Mouse (Mus musculus) lung, embryonic 15.5 days (tissue): ENCODE results near the gene Hsf2bp. TPM values are rescaled to one million over a fixed set of nuclear protein-coding genes. Genes with fewer than 3 reads are reported as not detected.

Experiments used
- ATAC-seq: fragments of 200-750 bp; cut with Nextera tagmentation; 2 replicates; pipeline ENCODE4 v1.8.0; 2017; ENCODE audit warnings: moderate number of reproducible peaks, borderline replicate concordance; ENCODE audit not compliant: low FRiP score, low TSS enrichment; ENCODE audit errors: extremely low read depth
- H3K27ac ChIP-seq: fragments of 300-500 bp; sonication (generic); 2 replicates; pipeline ENCODE4 v1.5.1; 2015; ENCODE audit warnings: moderate library complexity, mild to moderate bottlenecking, inconsistent platforms
- H3K27me3 ChIP-seq: fragments of 300-500 bp; sonication (generic); 2 replicates; pipeline ENCODE4 v1.6.1; 2015; ENCODE audit warnings: inconsistent platforms
- H3K36me3 ChIP-seq: fragments of 300-500 bp; sonication (generic); 2 replicates; pipeline ENCODE4 v1.6.1; 2015; ENCODE audit warnings: inconsistent platforms
- H3K4me1 ChIP-seq: fragments of 300-500 bp; sonication (generic); 2 replicates; pipeline ENCODE4 v1.6.1; 2015; ENCODE audit warnings: inconsistent platforms
- H3K4me2 ChIP-seq: fragments of 300-500 bp; sonication (generic); 2 replicates; pipeline ENCODE4 v1.6.1; 2015; ENCODE audit warnings: inconsistent platforms, mild to moderate bottlenecking, moderate library complexity
- H3K4me3 ChIP-seq: fragments of 300-500 bp; sonication (generic); 2 replicates; pipeline ENCODE4 v1.5.1; 2015; ENCODE audit warnings: mild to moderate bottlenecking, inconsistent platforms
- H3K9ac ChIP-seq: fragments of 300-500 bp; sonication (generic); 2 replicates; pipeline ENCODE4 v1.6.1; 2015; ENCODE audit warnings: inconsistent platforms
- H3K9me3 ChIP-seq: fragments of 300-500 bp; sonication (generic); 2 replicates; pipeline ENCODE4 v1.6.1; 2016; ENCODE audit warnings: inconsistent platforms
- WGBS: fragments of 180-500 bp; shearing (Covaris S2); methylation state at CpG from one replicate; pipeline ENCODE4 v1.1.7; 2015; 5-methylcytosine and 5-hydroxymethylcytosine counted together
- polyA plus RNA-seq: library from polyadenylated mRNA; unstranded; fragments of >200 nt; fragmentation: Nextera tagmentation; extraction: Ambion mirVana; gene quantifications from 2 replicates; pipeline ENCODE4 v1.2.1, GENCODE M21; 2015

The Hsf2bp gene
- polyA plus RNA-seq, 1 experiment from 2014 or later = 0.55 TPM

GRCm38 (mm10) chr17:32057843-32058242, 21.7 kb upstream of the Hsf2bp start:
- no peak overlapping the region for H3K4me3 ChIP-seq
- H3K9ac ChIP-seq = no peak overlapping the region
- no peak overlapping the region for H3K27ac ChIP-seq
- no peaks in the 10 kb centered on the region for H3K9me3 ChIP-seq
- H3K27me3 ChIP-seq = no peaks in the 10 kb centered on the region
- peaks cover 87% of the 10 kb centered on the region for H3K36me3 ChIP-seq
- no peaks in the 10 kb centered on the region for H3K4me1 ChIP-seq
- H3K4me2 ChIP-seq = no peak overlapping the region
- ATAC-seq = no peak
- WGBS = 92% methylated on average over 2 of the region's 2 CpGs

GRCm38 (mm10) chr17:32053677-32054076, 17.5 kb upstream of the Hsf2bp start:
- Histone ChIP-seq H3K9me3 (no peaks in the 10 kb centered on the region), H3K27me3 (no peaks in the 10 kb centered on the region), H3K4me3 (no peak overlapping the region), H3K4me2 (no peak overlapping the region), H3K9ac (no peak overlapping the region), H3K27ac (no peak overlapping the region), H3K4me1 (no peaks in the 10 kb centered on the region; the same call in 1 of the 2 replicates), H3K36me3 (peaks cover 84% of the 10 kb centered on the region)
- WGBS = 80% methylated on average over 5 of the region's 5 CpGs
- ATAC-seq = no peak

DNA sequence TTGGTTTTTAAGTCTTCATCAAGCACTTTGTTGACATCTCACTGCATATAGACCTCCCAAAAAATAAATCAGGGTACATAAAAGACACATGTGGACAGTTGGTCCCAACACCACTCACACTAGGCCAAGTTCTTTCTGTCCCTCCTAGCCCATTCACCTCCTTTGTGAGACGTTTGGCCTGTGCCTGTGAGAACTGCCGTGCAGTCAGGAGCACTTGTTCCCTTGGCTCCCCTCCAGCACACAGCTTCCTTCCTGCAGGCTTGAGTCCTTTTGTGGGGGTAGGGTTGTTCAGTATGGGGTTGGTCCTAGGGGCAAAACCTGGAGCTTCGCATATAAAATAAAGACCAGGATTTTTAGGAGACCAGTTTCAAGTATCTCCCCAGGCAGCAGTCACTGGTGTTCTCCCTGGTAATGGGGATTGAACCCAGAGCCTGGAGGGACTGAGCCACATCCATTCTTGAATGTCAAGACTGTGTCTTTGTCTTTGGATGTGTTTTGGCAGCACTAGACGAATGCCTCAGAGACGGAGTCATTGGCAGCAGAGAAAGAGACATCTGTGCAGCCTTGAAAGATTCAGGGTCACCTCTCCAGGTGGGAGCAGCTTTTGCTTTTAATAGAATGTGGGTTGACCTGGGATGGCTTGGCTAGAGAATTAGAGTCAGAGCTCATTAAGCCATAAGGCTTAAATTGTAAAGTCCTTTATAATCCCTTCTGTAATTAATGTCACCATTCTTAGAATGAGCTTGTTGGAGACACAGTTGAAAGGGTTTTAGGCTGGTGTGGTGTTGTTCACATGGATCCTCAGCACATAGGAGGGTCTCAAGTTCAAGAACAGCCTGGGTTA, 16.3 kb upstream of the Hsf2bp start:
- Histone ChIP-seq H3K9ac (no peak overlapping the region), H3K4me2 (no peak overlapping the region), H3K4me3 (no peak overlapping the region), H3K36me3 (peaks cover 84% of the 10 kb centered on the region), H3K4me1 (no peaks in the 10 kb centered on the region; the same call in 1 of the 2 replicates), H3K27me3 (no peaks in the 10 kb centered on the region), H3K9me3 (no peaks in the 10 kb centered on the region), H3K27ac (no peak overlapping the region)
- no peak for ATAC-seq
- WGBS = 60% methylated on average over 5 of the region's 5 CpGs

GRCm38 (mm10) chr17:32050609-32051008, 14.5 kb upstream of the Hsf2bp start:
- Histone ChIP-seq H3K9me3 (no peaks in the 10 kb centered on the region), H3K4me3 (no peak overlapping the region), H3K4me1 (no peaks in the 10 kb centered on the region; the same call in 1 of the 2 replicates), H3K36me3 (peaks cover 79% of the 10 kb centered on the region), H3K27ac (no peak overlapping the region), H3K4me2 (no peak overlapping the region), H3K27me3 (no peaks in the 10 kb centered on the region), H3K9ac (no peak overlapping the region)
- no peak for ATAC-seq
- WGBS = 80% methylated on average over 6 of the region's 6 CpGs

DNA sequence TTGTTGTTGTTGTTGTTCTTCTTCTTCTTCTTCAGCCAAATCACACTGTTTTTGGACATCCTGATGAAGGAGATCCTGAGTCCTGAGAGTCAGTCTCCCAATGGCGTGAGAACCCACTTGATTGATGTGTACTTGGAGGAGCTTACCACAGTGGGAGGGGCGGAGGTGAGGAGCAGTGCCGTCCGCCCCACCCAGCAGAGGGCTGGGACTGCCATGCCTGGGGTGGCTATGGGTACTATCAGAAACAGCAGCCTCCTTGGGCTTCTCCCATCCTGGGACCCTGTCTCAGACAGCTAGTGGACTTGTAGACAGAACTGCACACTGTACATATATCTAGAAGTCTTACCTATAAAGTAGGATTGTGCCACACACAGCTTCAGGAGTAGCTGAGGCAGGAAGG, 13.8 kb upstream of the Hsf2bp start:
- WGBS = 75% methylated on average over 4 of the region's 4 CpGs
- H3K9ac ChIP-seq = no peak overlapping the region
- no peaks in the 10 kb centered on the region; the same call in 1 of the 2 replicates for H3K4me1 ChIP-seq
- H3K4me2 ChIP-seq = no peak overlapping the region
- no peak overlapping the region for H3K27ac ChIP-seq
- no peaks in the 10 kb centered on the region for H3K27me3 ChIP-seq
- no peaks in the 10 kb centered on the region for H3K9me3 ChIP-seq
- peaks cover 72% of the 10 kb centered on the region for H3K36me3 ChIP-seq
- no peak for ATAC-seq
- H3K4me3 ChIP-seq = no peak overlapping the region

DNA sequence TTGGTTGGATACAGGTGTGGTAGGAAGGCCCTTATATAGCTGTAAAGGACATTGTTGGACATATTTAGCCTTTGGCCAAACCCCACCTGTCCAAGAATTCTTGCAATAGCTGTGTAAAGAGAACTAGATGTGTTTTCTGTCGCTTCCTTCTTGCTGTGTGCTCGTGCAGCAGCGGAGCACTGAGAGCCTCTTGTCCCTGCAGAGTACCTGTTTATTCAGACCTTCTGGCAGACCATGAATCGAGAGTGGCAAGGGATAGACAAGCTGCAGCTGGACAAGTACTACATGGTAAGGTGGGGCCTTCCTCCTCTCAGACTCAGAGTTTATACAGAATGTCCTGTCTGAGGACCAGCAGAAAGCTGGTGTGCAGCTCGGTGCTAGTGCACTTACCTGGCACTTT, 12.2 kb upstream of the Hsf2bp start:
- ATAC-seq = no peak
- H3K4me2 ChIP-seq = no peak overlapping the region
- H3K27me3 ChIP-seq = no peaks in the 10 kb centered on the region
- H3K9me3 ChIP-seq = no peaks in the 10 kb centered on the region
- peaks cover 62% of the 10 kb centered on the region for H3K36me3 ChIP-seq
- WGBS = 71% methylated on average over 5 of the region's 5 CpGs
- H3K9ac ChIP-seq = no peak overlapping the region
- H3K4me3 ChIP-seq = no peak overlapping the region
- no peaks in the 10 kb centered on the region; the same call in 1 of the 2 replicates for H3K4me1 ChIP-seq
- no peak overlapping the region for H3K27ac ChIP-seq

- Histone ChIP-seq H3K27ac (no peak overlapping the region), H3K4me3 (no peak overlapping the region), H3K4me1 (no peaks in the 10 kb centered on the region), H3K27me3 (no peaks in the 10 kb centered on the region), H3K9ac (no peak overlapping the region), H3K36me3 (peaks cover 46% of the 10 kb centered on the region), H3K4me2 (no peak overlapping the region), H3K9me3 (no peaks in the 10 kb centered on the region)
- ATAC-seq = no peak
- WGBS = 83% methylated on average over 5 of the region's 5 CpGs
Observed at GRCm38 (mm10) chr17:32046541-32046940, 10.4 kb upstream of the Hsf2bp start.

DNA sequence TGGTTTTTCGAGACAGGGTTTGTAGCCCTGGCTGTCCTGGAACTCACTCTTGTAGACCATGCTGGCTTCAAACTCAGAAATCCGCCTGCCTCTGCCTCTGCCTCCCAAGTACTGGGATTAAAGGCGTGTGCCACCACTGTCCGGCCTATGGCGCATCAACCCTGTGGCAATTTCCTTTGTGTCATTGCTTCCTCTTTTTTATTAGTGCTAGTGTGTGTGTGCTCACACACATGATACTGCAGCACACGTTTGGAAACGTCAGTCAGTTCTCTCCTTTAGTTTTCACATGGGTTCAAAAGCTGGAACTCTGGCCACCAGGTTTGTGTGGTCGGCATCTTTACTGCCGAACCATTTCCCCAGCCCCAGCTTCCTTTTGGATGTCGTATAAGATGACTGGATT, 4.1 kb upstream of the Hsf2bp start:
- Histone ChIP-seq H3K4me1 (peaks cover 22% of the 10 kb centered on the region), H3K4me2 (no peak overlapping the region), H3K27me3 (no peaks in the 10 kb centered on the region), H3K27ac (no peak overlapping the region), H3K9ac (no peak overlapping the region), H3K4me3 (no peak overlapping the region), H3K36me3 (0 out of 2 replicates have a peak, but pooled peaks cover 4% of the 10 kb centered on the region), H3K9me3 (no peaks in the 10 kb centered on the region)
- ATAC-seq = no peak
- 82% methylated on average over 10 of the region's 10 CpGs for WGBS

DNA sequence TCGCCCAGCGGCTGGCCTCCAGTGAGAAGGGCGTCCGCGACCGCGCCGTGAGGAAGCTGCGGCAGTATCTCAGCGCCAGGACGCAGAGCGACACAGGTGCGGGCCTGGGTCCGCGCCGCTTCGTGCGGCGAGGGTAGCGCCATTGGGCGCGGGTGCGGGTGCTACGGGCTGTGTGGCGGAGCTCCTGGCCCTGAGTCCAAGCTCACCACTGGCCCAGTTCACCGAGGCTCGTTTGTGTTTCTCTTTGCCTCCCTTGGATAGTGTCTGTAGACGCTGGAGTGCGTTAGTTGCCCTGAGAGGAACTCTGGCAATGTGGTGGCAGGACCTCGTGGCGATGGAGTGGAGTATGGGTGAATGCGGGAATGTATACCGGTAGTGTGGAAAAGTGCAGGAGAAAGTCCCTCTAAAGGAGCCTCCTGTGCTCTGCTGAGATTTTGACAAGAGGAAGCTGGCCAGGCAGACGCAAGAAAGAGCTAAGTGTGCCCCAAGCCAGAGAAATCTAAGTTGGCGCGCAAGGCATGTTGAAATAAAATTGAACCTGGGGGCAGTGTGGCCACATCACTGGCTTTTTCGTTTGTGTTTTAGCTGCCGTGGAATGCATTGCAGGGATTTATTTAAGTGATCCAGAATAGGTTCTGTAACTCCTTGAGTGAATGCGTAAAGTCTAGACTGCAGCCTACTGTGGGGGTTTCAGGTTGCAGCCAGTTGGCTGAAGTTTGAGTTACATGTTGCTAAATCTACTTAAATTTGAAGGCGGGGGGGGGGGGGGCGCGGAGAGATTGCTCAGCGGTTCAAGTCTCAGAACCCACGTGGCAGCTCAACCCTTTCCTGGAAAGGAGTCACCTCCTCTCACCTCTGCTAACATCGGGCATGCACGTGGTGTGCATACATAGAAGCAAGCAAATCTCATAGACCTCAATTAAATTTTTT, 625 bp upstream of the Hsf2bp start:
- peak; percentile 57; the same call in 1 of the 2 replicates for ATAC-seq
- 0 out of 2 replicates have a peak, but pooled peaks cover 4% of the 10 kb centered on the region for H3K36me3 ChIP-seq
- peak overlapping the region; percentile 92 for H3K4me2 ChIP-seq
- peak overlapping the region; percentile 84 for H3K9ac ChIP-seq
- H3K9me3 ChIP-seq = no peaks in the 10 kb centered on the region
- peak overlapping the region; percentile 76 for H3K27ac ChIP-seq
- H3K4me1 ChIP-seq = peaks cover 22% of the 10 kb centered on the region
- peak overlapping the region; percentile 95 for H3K4me3 ChIP-seq
- H3K27me3 ChIP-seq = no peaks in the 10 kb centered on the region
- WGBS = under 1% methylated on average over 46 of the region's 46 CpGs

- Histone ChIP-seq H3K4me1 (peaks cover 22% of the 10 kb centered on the region), H3K4me3 (no peak overlapping the region), H3K9me3 (no peaks in the 10 kb centered on the region), H3K27me3 (no peaks in the 10 kb centered on the region), H3K27ac (no peak overlapping the region), H3K4me2 (no peak overlapping the region), H3K36me3 (no peaks in the 10 kb centered on the region), H3K9ac (no peak overlapping the region)
- no peak for ATAC-seq
- 84% methylated on average over 23 of the region's 23 CpGs for WGBS
Observed at GRCm38 (mm10) chr17:32034322-32034721, 1.8 kb downstream of the Hsf2bp start.

GRCm38 (mm10) chr17:32031684-32032083, 4.5 kb downstream of the Hsf2bp start:
- no peak overlapping the region for H3K9ac ChIP-seq
- H3K27ac ChIP-seq = no peak overlapping the region
- no peaks in the 10 kb centered on the region for H3K27me3 ChIP-seq
- 53% methylated on average over 7 of the region's 7 CpGs for WGBS
- no peak overlapping the region for H3K4me2 ChIP-seq
- H3K36me3 ChIP-seq = no peaks in the 10 kb centered on the region
- H3K4me1 ChIP-seq = peaks cover 6% of the 10 kb centered on the region
- no peak for ATAC-seq
- H3K9me3 ChIP-seq = no peaks in the 10 kb centered on the region
- H3K4me3 ChIP-seq = no peak overlapping the region

- H3K4me3 ChIP-seq = no peak overlapping the region
- no peak overlapping the region for H3K4me2 ChIP-seq
- H3K9ac ChIP-seq = no peak overlapping the region
- no peaks in the 10 kb centered on the region for H3K27me3 ChIP-seq
- H3K36me3 ChIP-seq = no peaks in the 10 kb centered on the region
- no peak for ATAC-seq
- WGBS = 65% methylated on average over 3 of the region's 3 CpGs
- H3K4me1 ChIP-seq = peaks cover 15% of the 10 kb centered on the region; the same call in 1 of the 2 replicates
- H3K9me3 ChIP-seq = no peaks in the 10 kb centered on the region
- H3K27ac ChIP-seq = no peak overlapping the region
Observed at GRCm38 (mm10) chr17:32028301-32028700, 7.8 kb downstream of the Hsf2bp start.
